Mouse (Mus musculus) CD4-positive, CD25-positive, alpha-beta regulatory T cell (primary cell): ENCODE results near the gene Gm14137. TPM values are rescaled to one million over a fixed set of nuclear protein-coding genes. Genes with fewer than 3 reads are reported as not detected.

Source experiments
- polyA plus RNA-seq: library from polyadenylated mRNA; unstranded; fragments of 100-300 nt; shearing (Covaris generic); gene quantifications from one replicate; pipeline ENCODE4 v1.2.1, GENCODE M21; 2017

The Gm14137 gene
- 0.43 TPM for polyA plus RNA-seq

GRCm38 (mm10) chr2:119173991-119174651, at the start of gene Gm14137:
Gm14137 (plus strand) TSS chr2:119174509.

DNA sequence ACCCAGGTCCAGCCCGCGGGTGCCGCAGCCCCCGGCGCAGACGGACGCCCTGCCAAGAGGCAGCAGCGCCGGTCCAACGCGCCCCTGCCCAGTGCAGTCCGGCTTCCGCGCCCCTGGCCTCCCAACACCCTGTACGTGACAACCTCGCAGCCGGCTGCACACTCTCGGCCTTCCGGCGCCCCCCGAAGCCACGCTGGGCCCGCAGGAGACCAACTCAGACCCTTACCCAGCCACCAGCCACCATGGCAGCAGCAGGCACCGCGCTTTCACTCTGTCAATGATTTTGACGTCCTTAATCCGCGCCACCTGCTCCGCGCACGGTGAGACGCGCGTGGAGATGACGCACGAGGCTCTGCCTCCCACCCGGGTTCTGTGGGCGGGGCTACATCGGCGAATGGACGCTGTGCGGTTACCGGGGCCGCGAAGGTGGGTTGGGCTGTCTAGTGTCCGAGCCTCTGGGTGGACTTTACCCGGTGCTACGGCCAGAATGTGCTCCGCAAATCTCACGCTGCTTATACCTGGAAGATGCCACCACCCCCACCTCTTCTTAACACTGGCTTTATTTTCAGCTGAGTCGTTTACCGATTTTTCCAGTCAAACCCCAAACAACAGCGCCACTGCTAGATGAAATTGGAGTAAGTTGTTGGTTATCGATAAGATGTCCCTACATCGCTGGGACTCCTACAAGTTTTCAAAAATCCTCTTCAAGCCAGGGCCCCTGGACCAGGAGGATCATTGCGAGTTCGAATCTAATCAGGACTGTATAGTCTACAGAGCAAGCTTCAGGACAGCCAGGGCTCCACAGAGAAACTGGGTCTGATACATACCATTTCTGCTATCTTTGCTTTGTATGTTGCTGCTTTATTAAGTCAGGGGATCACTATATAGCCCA, 17.4 kb upstream of the Gm14137 start, which contains the start of gene Rmdn3:
Gene Rmdn3 (minus strand): TSS at position 354 of the 892 bp plus-strand sequence.

GRCm38 (mm10) chr2:119166901-119167865, 7.1 kb upstream of the Gm14137 start, which contains the start of gene Gchfr:
Gchfr (plus strand) TSS chr2:119167773.

DNA sequence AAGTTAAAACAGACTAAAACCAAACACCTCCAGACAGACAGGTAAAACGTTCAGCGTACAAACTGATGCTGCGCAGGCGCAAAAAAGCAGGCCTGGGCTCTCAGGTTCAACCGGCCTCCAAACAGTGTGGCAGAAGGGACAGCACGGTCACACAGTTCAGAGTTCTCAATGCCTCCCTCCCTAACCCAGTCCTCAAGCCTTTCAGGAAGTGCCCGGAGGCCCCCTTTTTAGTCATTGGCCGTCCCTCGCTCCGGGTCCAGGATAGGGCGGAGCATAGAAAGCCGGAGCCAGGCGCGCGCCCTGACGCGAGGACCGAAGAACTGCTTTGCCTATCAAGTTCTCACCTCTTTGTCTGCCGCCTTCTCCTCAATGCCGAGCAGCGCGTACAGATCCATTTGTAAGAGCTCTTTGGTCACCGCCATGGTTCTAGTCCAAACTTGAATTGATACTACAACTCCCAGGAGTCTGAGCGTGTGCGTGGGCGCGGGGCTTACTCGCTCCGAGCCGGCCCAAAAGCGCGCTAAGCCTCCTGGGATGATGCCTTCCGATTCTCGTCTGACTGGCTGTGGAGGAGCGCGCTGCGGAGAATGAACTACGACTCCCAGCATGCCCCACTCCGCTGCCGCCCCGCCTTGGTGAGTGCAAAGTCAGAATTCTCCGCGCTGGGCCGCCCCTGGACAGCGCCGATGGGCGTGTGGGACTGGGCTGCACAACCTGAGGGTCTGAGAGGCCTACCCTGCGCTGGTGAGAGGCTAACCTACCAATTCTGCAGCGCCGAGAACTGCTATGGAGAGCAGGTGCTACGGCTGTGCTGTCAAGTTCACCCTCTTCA, 34.3 kb downstream of the Gm14137 start, which contains the start of the genes Zfyve19 and Dnajc17:
Gene Zfyve19 (plus strand): TSS at position 274 of the 832 bp plus-strand sequence.
Gene Dnajc17 (minus strand): TSS at position 452 of the 832 bp plus-strand sequence.

Other genes starting within 250 kb of the Gm14137 start
- 5.8 TPM for gene Chst14, start 248.0 kb upstream of the Gm14137 start, polyA plus RNA-seq
- gene Ccdc32, start 145.1 kb upstream of the Gm14137 start, polyA plus RNA-seq: 21.6 TPM
- 2.3 TPM for gene Rpusd2, start 139.7 kb upstream of the Gm14137 start, polyA plus RNA-seq
- gene Knl1, start 127.4 kb upstream of the Gm14137 start, polyA plus RNA-seq: 2.5 TPM
- 4.6 TPM for gene Rad51, start 61.7 kb upstream of the Gm14137 start, polyA plus RNA-seq
- 28.5 TPM for gene Rmdn3, start 17.5 kb upstream of the Gm14137 start, polyA plus RNA-seq
- gene Gchfr, start 6.7 kb upstream of the Gm14137 start, polyA plus RNA-seq: not detected
- gene Zfyve19, start 34.1 kb downstream of the Gm14137 start, polyA plus RNA-seq: 52.5 TPM
- 21.4 TPM for gene Dnajc17, start 34.3 kb downstream of the Gm14137 start, polyA plus RNA-seq
- gene Ppp1r14d, start 55.4 kb downstream of the Gm14137 start, polyA plus RNA-seq: not detected
- 0.29 TPM for gene Spint1, start 62.9 kb downstream of the Gm14137 start, polyA plus RNA-seq
- gene Rhov, start 96.8 kb downstream of the Gm14137 start, polyA plus RNA-seq: 0.20 TPM
- 13.7 TPM for gene Vps18, start 114.2 kb downstream of the Gm14137 start, polyA plus RNA-seq
- not detected for gene Dll4, start 151.3 kb downstream of the Gm14137 start, polyA plus RNA-seq
- gene Chac1, start 176.7 kb downstream of the Gm14137 start, polyA plus RNA-seq: not detected